Mouse (Mus musculus): Measurements from ENCODE around the gene Olfr312. TPM values are rescaled to one million over a fixed set of nuclear protein-coding genes. Genes with fewer than 3 reads are reported as not detected.
A peak's percentile ranks its signal among the peaks of the same experiment; 100 is the strongest.

Gene Olfr312
- polyA plus RNA-seq, 1 experiment from 2014 or later = 0.05 TPM

GRCm38 (mm10) chr11:58867039-58867953 lies 38.3 kb downstream of the Olfr312 start, which contains the start of gene 2810021J22Rik:
TSS of gene 2810021J22Rik (plus strand) at chr11:58867216.
- Histone ChIP-seq H3K27me3 (no peaks in the 10 kb centered on the region), H3K27ac (peak within 1 kb of the TSS; percentile 86), H3K4me3 (replicated peaks) (peak within 1 kb of the TSS; percentile 75), H3K4me1 (peaks cover 13% of the 10 kb centered on the region), H3K36me3 (replicated peaks) (peaks cover 16% of the 10 kb centered on the region), H3K9me3 (no peaks in the 10 kb centered on the region), H3K4me2 (peak within 1 kb of the TSS; percentile 79), H3K9ac (peak within 1 kb of the TSS; percentile 69)
- 4% methylated on average over 37 of the region's 37 CpGs for WGBS
- ATAC-seq (ENCODE audit: low FRiP score) = peak; percentile 92

GRCm38 (mm10) chr11:58867954-58868330 lies 38.9 kb downstream of the Olfr312 start:
- H3K27me3 ChIP-seq = no peaks in the 10 kb centered on the region
- peak overlapping the region; percentile 79 for H3K4me2 ChIP-seq
- peaks cover 16% of the 10 kb centered on the region for H3K36me3 ChIP-seq (replicated peaks)
- 87% methylated on average over 6 of the region's 6 CpGs for WGBS
- no peak for ATAC-seq (ENCODE audit: low FRiP score)
- H3K4me1 ChIP-seq = peaks cover 13% of the 10 kb centered on the region
- no peaks in the 10 kb centered on the region for H3K9me3 ChIP-seq
- peak overlapping the region; percentile 86; the same call in 1 of the 2 replicates for H3K27ac ChIP-seq
- peak overlapping the region; percentile 75 for H3K4me3 ChIP-seq (replicated peaks)
- H3K9ac ChIP-seq = peak overlapping the region; percentile 69

GRCm38 (mm10) chr11:58870961-58871360 lies 41.9 kb downstream of the Olfr312 start:
- H3K9me3 ChIP-seq = no peaks in the 10 kb centered on the region
- 90% methylated on average over 4 of the region's 4 CpGs for WGBS
- H3K4me3 ChIP-seq (replicated peaks) = no peak overlapping the region
- no peaks in the 10 kb centered on the region for H3K27me3 ChIP-seq
- peaks cover 13% of the 10 kb centered on the region for H3K4me1 ChIP-seq
- H3K36me3 ChIP-seq (replicated peaks) = peaks cover 18% of the 10 kb centered on the region
- H3K27ac ChIP-seq = no peak overlapping the region
- H3K9ac ChIP-seq = no peak overlapping the region
- H3K4me2 ChIP-seq = no peak overlapping the region
- no peak for ATAC-seq (ENCODE audit: low FRiP score)

- ATAC-seq (ENCODE audit: low FRiP score) = no peak
- H3K36me3 ChIP-seq (replicated peaks) = peaks cover 42% of the 10 kb centered on the region
Observed at GRCm38 (mm10) chr11:58883756-58884155, 54.7 kb downstream of the Olfr312 start.

More at GRCm38 (mm10) chr11:58883756-58884155, 54.7 kb downstream of the Olfr312 start:
- H3K27me3 ChIP-seq = no peaks in the 10 kb centered on the region
- H3K9ac ChIP-seq = no peak overlapping the region
- no peaks in the 10 kb centered on the region for H3K4me1 ChIP-seq
- no peak overlapping the region for H3K27ac ChIP-seq
- 87% methylated on average over 8 of the region's 8 CpGs for WGBS
- no peak overlapping the region for H3K4me2 ChIP-seq
- H3K4me3 ChIP-seq (replicated peaks) = no peak overlapping the region
- no peaks in the 10 kb centered on the region for H3K9me3 ChIP-seq

Other genes with a start within 250 kb of the Olfr312 start
- gene Olfr324, start 234.1 kb upstream of the Olfr312 start, polyA plus RNA-seq (2016; fragmentation: Nextera tagmentation; extraction: Ambion mirVana) = not detected in 2 replicates
- not detected in 2 replicates for gene 2210407C18Rik, start 213.2 kb upstream of the Olfr312 start, polyA plus RNA-seq (2016; fragmentation: Nextera tagmentation; extraction: Ambion mirVana)
- not detected in 2 replicates for gene Olfr323, start 198.7 kb upstream of the Olfr312 start, polyA plus RNA-seq (2016; fragmentation: Nextera tagmentation; extraction: Ambion mirVana)
- 0.36 and 0.49 TPM in 2 replicates for gene Trim58, start 188.8 kb upstream of the Olfr312 start, polyA plus RNA-seq (2016; fragmentation: Nextera tagmentation; extraction: Ambion mirVana)
- not detected in 2 replicates for gene Olfr322, start 170.5 kb upstream of the Olfr312 start, polyA plus RNA-seq (2016; fragmentation: Nextera tagmentation; extraction: Ambion mirVana)
- gene Olfr320, start 148.1 kb upstream of the Olfr312 start, polyA plus RNA-seq (2016; fragmentation: Nextera tagmentation; extraction: Ambion mirVana) = not detected in 2 replicates
- gene Olfr319, start 130.1 kb upstream of the Olfr312 start, polyA plus RNA-seq (2016; fragmentation: Nextera tagmentation; extraction: Ambion mirVana) = 0.10 TPM in 1 of 2 replicates, not detected in the other
- gene Olfr318, start 105.2 kb upstream of the Olfr312 start, polyA plus RNA-seq (2016; fragmentation: Nextera tagmentation; extraction: Ambion mirVana) = not detected in 2 replicates
- gene Olfr317, start 90.0 kb upstream of the Olfr312 start, polyA plus RNA-seq (2016; fragmentation: Nextera tagmentation; extraction: Ambion mirVana) = 0.27 TPM in 1 of 2 replicates, not detected in the other
- gene Olfr316, start 76.5 kb upstream of the Olfr312 start, polyA plus RNA-seq (2016; fragmentation: Nextera tagmentation; extraction: Ambion mirVana) = not detected in 2 replicates
- gene Olfr315, start 56.0 kb upstream of the Olfr312 start, polyA plus RNA-seq (2016; fragmentation: Nextera tagmentation; extraction: Ambion mirVana) = not detected in 2 replicates
- gene Olfr314, start 46.3 kb upstream of the Olfr312 start, polyA plus RNA-seq (2016; fragmentation: Nextera tagmentation; extraction: Ambion mirVana) = not detected in 2 replicates
- gene Fam183b, start 27.3 kb upstream of the Olfr312 start, polyA plus RNA-seq (2016; fragmentation: Nextera tagmentation; extraction: Ambion mirVana) = 2.1 and 2.3 TPM in 2 replicates
- gene Olfr313, start 14.2 kb upstream of the Olfr312 start, polyA plus RNA-seq (2016; fragmentation: Nextera tagmentation; extraction: Ambion mirVana) = not detected in 2 replicates
- gene Olfr311, start 10.0 kb downstream of the Olfr312 start, polyA plus RNA-seq (2016; fragmentation: Nextera tagmentation; extraction: Ambion mirVana) = not detected in 2 replicates
- 15.5 and 15.9 TPM in 2 replicates for gene Gm12258, start 17.9 kb downstream of the Olfr312 start, polyA plus RNA-seq (2016; fragmentation: Nextera tagmentation; extraction: Ambion mirVana)
- gene 2810021J22Rik, start 38.0 kb downstream of the Olfr312 start, polyA plus RNA-seq (2016; fragmentation: Nextera tagmentation; extraction: Ambion mirVana) = 10.6 and 11.1 TPM in 2 replicates
- gene Zfp39, start 75.0 kb downstream of the Olfr312 start, polyA plus RNA-seq (2016; fragmentation: Nextera tagmentation; extraction: Ambion mirVana) = 5.6 and 6.8 TPM in 2 replicates
- gene Btnl10, start 88.7 kb downstream of the Olfr312 start, polyA plus RNA-seq (2016; fragmentation: Nextera tagmentation; extraction: Ambion mirVana) = 0.08 TPM in 1 of 2 replicates, not detected in the other
- gene Rnf187, start 109.7 kb downstream of the Olfr312 start, polyA plus RNA-seq (2016; fragmentation: Nextera tagmentation; extraction: Ambion mirVana) = 403 and 431 TPM in 2 replicates
- gene Hist3h2ba, start 119.7 kb downstream of the Olfr312 start, polyA plus RNA-seq (2016; fragmentation: Nextera tagmentation; extraction: Ambion mirVana) = 185 and 187 TPM in 2 replicates
- gene Hist3h2a, start 125.4 kb downstream of the Olfr312 start, polyA plus RNA-seq (2016; fragmentation: Nextera tagmentation; extraction: Ambion mirVana) = 91.9 and 92.9 TPM in 2 replicates
- 0.89 and 1.0 TPM in 2 replicates for gene Trim17, start 125.4 kb downstream of the Olfr312 start, polyA plus RNA-seq (2016; fragmentation: Nextera tagmentation; extraction: Ambion mirVana)
- 19.2 and 20.9 TPM in 2 replicates for gene Trim11, start 148.9 kb downstream of the Olfr312 start, polyA plus RNA-seq (2016; fragmentation: Nextera tagmentation; extraction: Ambion mirVana)

All from forebrain, embryonic 12.5 days (tissue).